Mouse (Mus musculus) neural tube, embryonic 11.5 days (tissue): ENCODE measurements around the gene Gstm3. TPM values are rescaled to one million over a fixed set of nuclear protein-coding genes. Genes with fewer than 3 reads are reported as not detected.
"Not testable (repeated sequence)": the region's sequence is repeated elsewhere in the genome, so short reads cannot be mapped to it uniquely, and the experiment has no call there.

Source experiments
- ATAC-seq: fragments of 200-750 bp; cut with Nextera tagmentation; 2 replicates; pipeline ENCODE4 v1.8.0; 2017; ENCODE audit warnings: moderate number of reproducible peaks, mild to moderate bottlenecking, moderate TSS enrichment, moderate library complexity; ENCODE audit not compliant: insufficient read depth, low FRiP score, low TSS enrichment
- DNase-seq: peaks from one replicate; pipeline ENCODE4 v3.0.0-alpha.2; 2015; ENCODE audit warnings: low spot score
- H3K27ac ChIP-seq: fragments of 300-500 bp; sonication (generic); 2 replicates; pipeline ENCODE4 v1.5.1; 2014; ENCODE audit warnings: low read depth, mild to moderate bottlenecking, low read length
- H3K27me3 ChIP-seq: fragments of 300-500 bp; sonication (generic); 2 replicates; pipeline ENCODE4 v1.6.1; 2014; ENCODE audit warnings: mild to moderate bottlenecking, low read length, mixed read lengths; ENCODE audit not compliant: control insufficient read depth, insufficient read depth
- H3K36me3 ChIP-seq: fragments of 300-500 bp; sonication (generic); 2 replicates; pipeline ENCODE4 v1.6.1; 2014; ENCODE audit warnings: mild to moderate bottlenecking, low read length, moderate library complexity, mixed read lengths; ENCODE audit not compliant: control insufficient read depth, insufficient read depth
- H3K4me1 ChIP-seq: fragments of 300-500 bp; sonication (generic); 2 replicates; pipeline ENCODE4 v1.6.1; 2014; ENCODE audit warnings: low read length, mixed read lengths; ENCODE audit not compliant: control insufficient read depth, insufficient read depth
- H3K4me2 ChIP-seq: fragments of 300-500 bp; sonication (generic); 2 replicates; pipeline ENCODE4 v1.6.1; 2014; ENCODE audit warnings: low read depth, mild to moderate bottlenecking, moderate library complexity
- H3K4me3 ChIP-seq: fragments of 300-500 bp; sonication (generic); 2 replicates; pipeline ENCODE4 v1.5.1; 2014; ENCODE audit warnings: low read depth, low read length
- H3K9ac ChIP-seq: fragments of 300-500 bp; sonication (generic); 2 replicates; pipeline ENCODE4 v1.6.1; 2014; ENCODE audit warnings: mild to moderate bottlenecking, low read length
- H3K9me3 ChIP-seq: fragments of 300-500 bp; sonication (generic); 2 replicates; pipeline ENCODE4 v1.6.1; 2016; ENCODE audit warnings: low read length; ENCODE audit not compliant: control insufficient read depth
- WGBS: fragments of 180-500 bp; shearing (Covaris S2); extraction: QIAGEN DNeasy Blood & Tissue Kit; methylation state at CpG from one replicate; pipeline ENCODE4 v1.1.7; 2014; 5-methylcytosine and 5-hydroxymethylcytosine counted together
- polyA plus RNA-seq: library from polyadenylated mRNA; unstranded; fragments of >200 nt; fragmentation: Nextera tagmentation; extraction: Ambion mirVana; gene quantifications from 2 replicates; pipeline ENCODE4 v1.2.1, GENCODE M21; 2014

The Gstm3 gene
- polyA plus RNA-seq, 1 experiment from 2014 or later: not detected

GRCm38 (mm10) chr3:107964656-107965308 lies 4.3 kb downstream of the Gstm3 start:
- Histone ChIP-seq H3K4me1 (no peaks in the 10 kb centered on the region), H3K36me3 (no peaks in the 10 kb centered on the region), H3K27ac (no peak overlapping the region), H3K4me2 (no peak overlapping the region), H3K9me3 (no peaks in the 10 kb centered on the region), H3K9ac (no peak overlapping the region), H3K27me3 (no peaks in the 10 kb centered on the region), H3K4me3 (no peak overlapping the region)
- ATAC-seq (no peak), DNase-seq (no peak)
- 71% methylated on average over 5 of the region's 5 CpGs for WGBS

GRCm38 (mm10) chr3:107964026-107964425 lies 5.1 kb downstream of the Gstm3 start:
- Histone ChIP-seq H3K4me2 (no peak overlapping the region), H3K9ac (no peak overlapping the region), H3K9me3 (no peaks in the 10 kb centered on the region), H3K27ac (no peak overlapping the region), H3K36me3 (no peaks in the 10 kb centered on the region), H3K4me1 (no peaks in the 10 kb centered on the region), H3K27me3 (no peaks in the 10 kb centered on the region), H3K4me3 (no peak overlapping the region)
- ATAC-seq: no peak
- DNase-seq: no peak
- whole genome bisulfite sequencing: 91% methylated on average over 4 of the region's 4 CpGs

- not testable (repeated sequence) for ATAC-seq, DNase-seq, H3K27me3 ChIP-seq, H3K4me3 ChIP-seq, H3K4me2 ChIP-seq, H3K27ac ChIP-seq, H3K4me1 ChIP-seq, H3K9ac ChIP-seq, H3K9me3 ChIP-seq, H3K36me3 ChIP-seq
- WGBS: 93% methylated on average over 9 of the region's 9 CpGs
These were observed 13.8 kb downstream of the Gstm3 start for GRCm38 (mm10) chr3:107955260-107955659.

- Histone ChIP-seq H3K36me3 (no peaks in the 10 kb centered on the region), H3K4me2 (no peak overlapping the region), H3K9me3 (no peaks in the 10 kb centered on the region), H3K27me3 (no peaks in the 10 kb centered on the region), H3K4me1 (no peaks in the 10 kb centered on the region), H3K9ac (no peak overlapping the region), H3K27ac (no peak overlapping the region), H3K4me3 (no peak overlapping the region)
- ATAC-seq: no peak
- 84% methylated on average over 5 of the region's 5 CpGs for WGBS
- no peak for DNase-seq
These were observed 15.2 kb downstream of the Gstm3 start for GRCm38 (mm10) chr3:107953906-107954305.

GRCm38 (mm10) chr3:107953328-107953755 lies 15.7 kb downstream of the Gstm3 start:
- 17% methylated on average over 6 of the region's 6 CpGs for WGBS
- Histone ChIP-seq H3K27me3 (no peaks in the 10 kb centered on the region), H3K4me1 (no peaks in the 10 kb centered on the region), H3K27ac (no peak overlapping the region), H3K4me3 (no peak overlapping the region), H3K4me2 (no peak overlapping the region), H3K36me3 (no peaks in the 10 kb centered on the region), H3K9me3 (no peaks in the 10 kb centered on the region), H3K9ac (no peak overlapping the region)
- ATAC-seq: no peak; the same call in 1 of the 2 replicates
- DNase-seq: peak; percentile 31

GRCm38 (mm10) chr3:107950531-107950930 lies 18.6 kb downstream of the Gstm3 start:
- no peak overlapping the region for H3K27ac ChIP-seq
- H3K9ac ChIP-seq: no peak overlapping the region
- ATAC-seq (no peak), DNase-seq (no peak)
- no peaks in the 10 kb centered on the region for H3K9me3 ChIP-seq
- no peak overlapping the region for H3K4me3 ChIP-seq
- no peak overlapping the region for H3K4me2 ChIP-seq
- no peaks in the 10 kb centered on the region for H3K4me1 ChIP-seq
- H3K36me3 ChIP-seq: no peaks in the 10 kb centered on the region
- 88% methylated on average over 11 of the region's 11 CpGs for WGBS
- no peaks in the 10 kb centered on the region for H3K27me3 ChIP-seq

- not testable (repeated sequence) for H3K4me2 ChIP-seq, H3K9ac ChIP-seq, H3K27ac ChIP-seq, H3K4me1 ChIP-seq, H3K9me3 ChIP-seq, H3K4me3 ChIP-seq, H3K27me3 ChIP-seq, ATAC-seq, DNase-seq, H3K36me3 ChIP-seq
- WGBS: 94% methylated on average over 1 of the region's 1 CpGs
These were observed 19.6 kb downstream of the Gstm3 start for GRCm38 (mm10) chr3:107949461-107949860.

GRCm38 (mm10) chr3:107945729-107946128 lies 23.4 kb downstream of the Gstm3 start:
- Histone ChIP-seq H3K9ac (no peak overlapping the region), H3K27me3 (no peaks in the 10 kb centered on the region), H3K4me2 (no peak overlapping the region), H3K27ac (no peak overlapping the region), H3K4me3 (no peak overlapping the region), H3K4me1 (no peaks in the 10 kb centered on the region), H3K36me3 (no peaks in the 10 kb centered on the region), H3K9me3 (no peaks in the 10 kb centered on the region)
- DNase-seq: no peak
- no peak for ATAC-seq
- WGBS: 42% methylated on average over 4 of the region's 4 CpGs

GRCm38 (mm10) chr3:107943239-107943990 lies 25.7 kb downstream of the Gstm3 start, which contains the start of gene Gstm6:
Gene Gstm6, minus strand, starts transcription at chr3:107943749.
- Histone ChIP-seq H3K36me3 (no peaks in the 10 kb centered on the region), H3K4me2 (peak within 1 kb of the TSS; percentile 39), H3K9me3 (no peaks in the 10 kb centered on the region), H3K4me1 (no peaks in the 10 kb centered on the region), H3K4me3 (0 out of 2 replicates have a peak within 1 kb of the TSS, but pooled peaks have one; percentile 9), H3K27ac (no peak within 1 kb of the TSS), H3K9ac (peak within 1 kb of the TSS; percentile 9; the same call in 1 of the 2 replicates), H3K27me3 (no peaks in the 10 kb centered on the region)
- WGBS: 13% methylated on average over 20 of the region's 20 CpGs
- ATAC-seq: peak; percentile 63
- DNase-seq: peak; percentile 59
